Mouse (Mus musculus) forebrain, embryonic 11.5 days (tissue): Measurements from ENCODE around the gene Nwd1. TPM values are rescaled to one million over a fixed set of nuclear protein-coding genes. Genes with fewer than 3 reads are reported as not detected.

Experiments
- ATAC-seq: fragments of 200-750 bp; cut with Nextera tagmentation; replicated peaks from 2 replicates; pipeline ENCODE4 v1.8.0; 2017; ENCODE audit warnings: moderate TSS enrichment; ENCODE audit not compliant: low FRiP score
- DNase-seq: peaks from one replicate; pipeline ENCODE4 v3.0.0-alpha.2; 2017; ENCODE audit warnings: low spot score
- H3K27ac ChIP-seq: fragments of 300-500 bp; sonication (generic); 2 replicates; pipeline ENCODE4 v1.5.1; 2014; ENCODE audit warnings: low read depth, low read length
- H3K27me3 ChIP-seq: fragments of 300-500 bp; sonication (generic); 2 replicates; pipeline ENCODE4 v1.6.1; 2014; ENCODE audit warnings: mild to moderate bottlenecking, low read length, mixed read lengths; ENCODE audit not compliant: control insufficient read depth, insufficient read depth
- H3K36me3 ChIP-seq: fragments of 300-500 bp; sonication (generic); 2 replicates; pipeline ENCODE4 v1.6.1; 2014; ENCODE audit warnings: mild to moderate bottlenecking, low read length, moderate library complexity, mixed read lengths; ENCODE audit not compliant: control insufficient read depth, insufficient read depth
- H3K4me1 ChIP-seq: fragments of 300-500 bp; sonication (generic); replicated peaks from 2 replicates; pipeline ENCODE4 v1.6.1; 2014; ENCODE audit warnings: low read length, mixed read lengths; ENCODE audit not compliant: control insufficient read depth, insufficient read depth
- H3K4me2 ChIP-seq: fragments of 300-500 bp; sonication (generic); 2 replicates; pipeline ENCODE4 v1.6.1; 2014; ENCODE audit warnings: low read depth, mild to moderate bottlenecking, low read length, moderate library complexity, mixed read lengths; ENCODE audit not compliant: severe bottlenecking
- H3K4me3 ChIP-seq: fragments of 300-500 bp; sonication (generic); 2 replicates; pipeline ENCODE4 v1.5.1; 2014; ENCODE audit warnings: low read depth, low read length
- H3K9ac ChIP-seq: fragments of 300-500 bp; sonication (generic); 2 replicates; pipeline ENCODE4 v1.6.1; 2014; ENCODE audit warnings: low read length
- H3K9me3 ChIP-seq: fragments of 300-500 bp; sonication (generic); 2 replicates; pipeline ENCODE4 v1.6.1; 2016; ENCODE audit warnings: low read length, mixed read lengths; ENCODE audit not compliant: control insufficient read depth
- WGBS: fragments of 180-500 bp; shearing (Covaris S2); extraction: QIAGEN DNeasy Blood & Tissue Kit; methylation state at CpG from one replicate; pipeline ENCODE4 v1.1.7; 2014; 5-methylcytosine and 5-hydroxymethylcytosine counted together
- polyA plus RNA-seq: library from polyadenylated mRNA; unstranded; fragments of >200 nt; fragmentation: Nextera tagmentation; extraction: Ambion mirVana; gene quantifications from 2 replicates; pipeline ENCODE4 v1.2.1, GENCODE M21; 2014

The Nwd1 gene
- polyA plus RNA-seq, 1 experiment from 2014 or later: 0.19 TPM

- Histone ChIP-seq H3K4me3 (peak within 1 kb of the TSS; percentile 90), H3K36me3 (peaks cover 5% of the 10 kb centered on the region; the same call in 1 of the 2 replicates), H3K4me2 (peak within 1 kb of the TSS; percentile 95), H3K27me3 (no peaks in the 10 kb centered on the region), H3K9ac (peak within 1 kb of the TSS; percentile 91), H3K9me3 (no peaks in the 10 kb centered on the region), H3K27ac (no peak within 1 kb of the TSS), H3K4me1 (peaks cover 4% of the 10 kb centered on the region)
- peak; percentile 99 for ATAC-seq
- DNase-seq: peak; percentile 96
- WGBS: 13% methylated on average over 56 of the region's 56 CpGs
Observed at GRCm38 (mm10) chr8:72722769-72723650, 76.5 kb downstream of the Nwd1 start, which contains the start of gene Sin3b. Gene Sin3b (plus strand): TSS chr8:72723285.

- Histone ChIP-seq H3K4me3 (peak overlapping the region; percentile 90), H3K4me2 (peak overlapping the region; percentile 95), H3K9me3 (no peaks in the 10 kb centered on the region), H3K27me3 (no peaks in the 10 kb centered on the region), H3K27ac (no peak overlapping the region), H3K9ac (peak overlapping the region; percentile 91), H3K36me3 (peaks cover 7% of the 10 kb centered on the region; the same call in 1 of the 2 replicates), H3K4me1 (peaks cover 4% of the 10 kb centered on the region)
- ATAC-seq: peak; percentile 45
- DNase-seq: peak; percentile 62
- WGBS: under 1% methylated on average over 30 of the region's 30 CpGs
Observed at GRCm38 (mm10) chr8:72723651-72724001, 77.1 kb downstream of the Nwd1 start.

GRCm38 (mm10) chr8:72728636-72729035, 82.1 kb downstream of the Nwd1 start:
- H3K9me3 ChIP-seq: no peaks in the 10 kb centered on the region
- H3K4me3 ChIP-seq: no peak overlapping the region
- H3K4me2 ChIP-seq: no peak overlapping the region
- H3K27me3 ChIP-seq: no peaks in the 10 kb centered on the region
- no peak overlapping the region for H3K27ac ChIP-seq
- H3K4me1 ChIP-seq: peaks cover 4% of the 10 kb centered on the region
- WGBS: 86% methylated on average over 1 of the region's 1 CpGs
- DNase-seq: no peak
- H3K9ac ChIP-seq: no peak overlapping the region
- peaks cover 24% of the 10 kb centered on the region for H3K36me3 ChIP-seq
- no peak for ATAC-seq

GRCm38 (mm10) chr8:72735001-72735400, 88.5 kb downstream of the Nwd1 start:
- DNase-seq (no peak), ATAC-seq (no peak)
- H3K27ac ChIP-seq: no peak overlapping the region
- H3K9ac ChIP-seq: no peak overlapping the region
- no peaks in the 10 kb centered on the region for H3K9me3 ChIP-seq
- peaks cover 33% of the 10 kb centered on the region for H3K36me3 ChIP-seq
- 91% methylated on average over 5 of the region's 5 CpGs for WGBS
- H3K4me2 ChIP-seq: no peak overlapping the region
- no peaks in the 10 kb centered on the region for H3K27me3 ChIP-seq
- no peak overlapping the region for H3K4me3 ChIP-seq
- H3K4me1 ChIP-seq: no peaks in the 10 kb centered on the region

GRCm38 (mm10) chr8:72736868-72737267, 90.4 kb downstream of the Nwd1 start:
- Histone ChIP-seq H3K4me3 (no peak overlapping the region), H3K4me1 (no peaks in the 10 kb centered on the region), H3K9me3 (no peaks in the 10 kb centered on the region), H3K27ac (no peak overlapping the region), H3K36me3 (peaks cover 26% of the 10 kb centered on the region), H3K9ac (no peak overlapping the region), H3K4me2 (no peak overlapping the region), H3K27me3 (no peaks in the 10 kb centered on the region)
- DNase-seq: no peak
- no peak for ATAC-seq

- ATAC-seq (peak; percentile 37; the same call in 1 of the 2 replicates), DNase-seq (peak; percentile 64)
- Histone ChIP-seq H3K4me2 (no peak overlapping the region), H3K4me3 (no peak overlapping the region), H3K27ac (no peak overlapping the region), H3K9me3 (no peaks in the 10 kb centered on the region), H3K27me3 (no peaks in the 10 kb centered on the region), H3K4me1 (no peaks in the 10 kb centered on the region), H3K36me3 (peaks cover 26% of the 10 kb centered on the region; the same call in 1 of the 2 replicates), H3K9ac (no peak overlapping the region)
- 44% methylated on average over 5 of the region's 5 CpGs for WGBS
Observed at GRCm38 (mm10) chr8:72746061-72746460, 99.5 kb downstream of the Nwd1 start.

GRCm38 (mm10) chr8:72749846-72750245, 103.3 kb downstream of the Nwd1 start:
- no peak overlapping the region for H3K4me2 ChIP-seq
- H3K36me3 ChIP-seq: peaks cover 26% of the 10 kb centered on the region; the same call in 1 of the 2 replicates
- WGBS: 94% methylated on average over 26 of the region's 26 CpGs
- H3K4me3 ChIP-seq: no peak overlapping the region
- DNase-seq: peak; percentile 46
- ATAC-seq: no peak
- no peak overlapping the region for H3K27ac ChIP-seq
- no peaks in the 10 kb centered on the region for H3K9me3 ChIP-seq
- no peaks in the 10 kb centered on the region for H3K27me3 ChIP-seq
- H3K9ac ChIP-seq: no peak overlapping the region
- no peaks in the 10 kb centered on the region for H3K4me1 ChIP-seq

- ATAC-seq: no peak
- H3K27me3 ChIP-seq: no peaks in the 10 kb centered on the region
- no peak overlapping the region for H3K4me2 ChIP-seq
- 93% methylated on average over 6 of the region's 6 CpGs for WGBS
- peaks cover 26% of the 10 kb centered on the region; the same call in 1 of the 2 replicates for H3K36me3 ChIP-seq
- DNase-seq: no peak
- no peak overlapping the region for H3K9ac ChIP-seq
- no peak overlapping the region for H3K27ac ChIP-seq
- H3K4me3 ChIP-seq: no peak overlapping the region
- no peaks in the 10 kb centered on the region for H3K9me3 ChIP-seq
- no peaks in the 10 kb centered on the region for H3K4me1 ChIP-seq
Observed at GRCm38 (mm10) chr8:72750266-72750665, 103.8 kb downstream of the Nwd1 start.
